8 mouse cellular contexts compared by ENCODE assay signal in the genomic region with DNA sequence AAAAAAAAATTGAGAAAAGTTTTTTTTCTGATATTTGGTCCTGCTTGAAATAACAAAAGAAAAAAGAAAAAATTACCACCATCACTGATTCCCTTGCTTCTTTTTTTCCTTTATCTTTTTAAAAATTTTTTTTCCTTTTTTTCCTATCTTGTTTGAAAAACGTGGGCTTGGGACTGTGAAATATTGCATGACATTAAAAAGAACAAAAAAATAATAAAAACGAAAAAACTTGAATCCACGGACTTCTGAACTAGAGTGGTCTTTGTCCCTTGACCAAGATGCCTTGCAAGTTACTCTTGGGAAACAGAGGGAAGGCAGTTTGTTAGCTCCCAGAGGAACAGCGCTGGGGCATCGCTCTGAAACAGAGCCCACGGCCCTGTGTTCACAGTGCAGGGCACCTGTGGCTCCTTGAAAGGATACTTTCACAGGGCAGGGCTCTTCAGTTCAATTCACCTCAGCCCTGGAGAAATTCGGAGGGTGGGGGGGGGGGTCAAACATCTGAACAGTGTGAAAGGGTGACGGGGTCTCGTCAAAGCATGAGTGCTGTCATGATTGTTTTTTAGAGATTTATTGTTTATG. TPM values are rescaled to one million over a fixed set of nuclear protein-coding genes. Genes with fewer than 3 reads are reported as not detected.
DNase-seq lines count a peak whose midpoint lies in the region; ATAC-seq and TF ChIP-seq lines count a peak whose summit lies in the region.

No protein-coding gene starts in this region.

- H3K9me3 ChIP-seq in kidney, postnatal 0 days (replicated peaks; ENCODE audit: low read length), result no peaks in the 10 kb centered on the region
- H3K9me3 ChIP-seq in embryonic facial prominence, embryonic 12.5 days, result no peaks in the 10 kb centered on the region
- no peaks in the 10 kb centered on the region for H3K9me3 ChIP-seq in intestine, embryonic 16.5 days (ENCODE audit: control insufficient read depth, low read length)
- no peaks in the 10 kb centered on the region for H3K9me3 ChIP-seq in neural tube, embryonic 13.5 days

- H3K4me3 ChIP-seq in kidney, postnatal 0 days (replicated peaks; ENCODE audit: low read depth, low read length), result peak overlapping the region; percentile 43
- H3K4me3 ChIP-seq in embryonic facial prominence, embryonic 12.5 days, result peak overlapping the region; percentile 46
- peak overlapping the region; percentile 47 for H3K4me3 ChIP-seq in intestine, embryonic 16.5 days (ENCODE audit: low read length)
- peak overlapping the region; percentile 43 for H3K4me3 ChIP-seq in neural tube, embryonic 13.5 days

- peak overlapping the region; percentile 58 for H3K4me2 ChIP-seq in kidney, postnatal 0 days (ENCODE audit: low read length)
- H3K4me2 ChIP-seq in embryonic facial prominence, embryonic 12.5 days (replicated peaks), result peak overlapping the region; percentile 74
- peak overlapping the region; percentile 53 for H3K4me2 ChIP-seq in intestine, embryonic 16.5 days (ENCODE audit: low read depth, low read length)
- H3K4me2 ChIP-seq in neural tube, embryonic 13.5 days, result peak overlapping the region; percentile 56

- no peaks in the 10 kb centered on the region; the same call in 1 of the 2 replicates for H3K4me1 ChIP-seq in kidney, postnatal 0 days (replicated peaks; ENCODE audit: insufficient read depth, low read length)
- H3K4me1 ChIP-seq in embryonic facial prominence, embryonic 12.5 days, result peaks cover 27% of the 10 kb centered on the region
- H3K4me1 ChIP-seq in intestine, embryonic 16.5 days (ENCODE audit: control insufficient read depth, insufficient read depth, low read length), result peaks cover 18% of the 10 kb centered on the region
- H3K4me1 ChIP-seq in neural tube, embryonic 13.5 days (replicated peaks), result peaks cover 28% of the 10 kb centered on the region

- no peak for ATAC-seq in kidney, postnatal 0 days (replicated peaks; ENCODE audit: low FRiP score, low read depth)
- ATAC-seq in embryonic facial prominence, embryonic 12.5 days (ENCODE audit: insufficient number of reproducible peaks, insufficient read depth, low FRiP score, low TSS enrichment), result no peak
- ATAC-seq in intestine, embryonic 16.5 days, result no peak
- ATAC-seq in neural tube, embryonic 13.5 days (ENCODE audit: low read depth), result no peak

- TF ChIP-seq CTCF in kidney, postnatal 0 days (IDR thresholded peaks at IDR 0.05; ENCODE audit: low read depth), result no peak

- intact Hi-C loops in left cerebral cortex, postnatal 10 days (cut with DNase I), result loop anchor here (5.0 kb wide), 1 partner anchor 172 kb away; no protein-coding TSS in a partner anchor

- 19% methylated on average over 9 of the region's 9 CpGs for WGBS in kidney, postnatal 0 days
- 21% methylated on average over 9 of the region's 9 CpGs for WGBS in embryonic facial prominence, embryonic 12.5 days
- WGBS in intestine, embryonic 16.5 days, result 36% methylated on average over 9 of the region's 9 CpGs
- WGBS in neural tube, embryonic 13.5 days, result 26% methylated on average over 9 of the region's 9 CpGs

- H3K27me3 ChIP-seq in kidney, postnatal 0 days (ENCODE audit: insufficient read depth, low read length), result no peaks in the 10 kb centered on the region
- H3K27me3 ChIP-seq in embryonic facial prominence, embryonic 12.5 days, result no peaks in the 10 kb centered on the region
- H3K27me3 ChIP-seq in intestine, embryonic 16.5 days (replicated peaks; ENCODE audit: control insufficient read depth, insufficient read depth, low read length), result no peaks in the 10 kb centered on the region
- no peaks in the 10 kb centered on the region for H3K27me3 ChIP-seq in neural tube, embryonic 13.5 days

- no peak for DNase-seq in kidney, postnatal 0 days (ENCODE audit: low spot score)
- DNase-seq in kidney, adult 18-20 months, result no peak
- no peak for DNase-seq in adrenal gland, postnatal 4 days (ENCODE audit: low spot score in 2 of 2)
- no peak for DNase-seq in layer of hippocampus, adult 9-10 months (ENCODE audit: low spot score)
- DNase-seq in left cerebral cortex, postnatal 10 days (ENCODE audit: extremely low spot score in 1 of 2, low spot score in 2 of 2), result no peak

- H3K36me3 ChIP-seq in kidney, postnatal 0 days (ENCODE audit: insufficient read depth, low read length), result no peaks in the 10 kb centered on the region
- H3K36me3 ChIP-seq in embryonic facial prominence, embryonic 12.5 days, result no peaks in the 10 kb centered on the region
- no peaks in the 10 kb centered on the region for H3K36me3 ChIP-seq in intestine, embryonic 16.5 days (ENCODE audit: control insufficient read depth, insufficient read depth, low read length)
- peaks cover 5% of the 10 kb centered on the region; the same call in 1 of the 2 replicates for H3K36me3 ChIP-seq in neural tube, embryonic 13.5 days

- H3K9ac ChIP-seq in kidney, postnatal 0 days (ENCODE audit: low read depth, low read length), result no peak overlapping the region
- H3K9ac ChIP-seq in embryonic facial prominence, embryonic 12.5 days, result peak overlapping the region; percentile 40
- peak overlapping the region; percentile 61 for H3K9ac ChIP-seq in intestine, embryonic 16.5 days (ENCODE audit: low read depth, low read length)
- H3K9ac ChIP-seq in neural tube, embryonic 13.5 days, result peak overlapping the region; percentile 58; the same call in 1 of the 2 replicates

- no peak overlapping the region for H3K27ac ChIP-seq in kidney, postnatal 0 days
- H3K27ac ChIP-seq in embryonic facial prominence, embryonic 12.5 days, result peak overlapping the region; percentile 19; the same call in 1 of the 2 replicates
- H3K27ac ChIP-seq in intestine, embryonic 16.5 days (ENCODE audit: low read length), result no peak overlapping the region
- 0 out of 2 replicates have a peak overlapping the region, but pooled peaks have one; percentile 33 for H3K27ac ChIP-seq in neural tube, embryonic 13.5 days (replicated peaks)

RNA-seq across cellular contexts. Expression of a gene that starts 22.6 kb away (rescaled TPM):
- 77.4 and 83.8 TPM in 2 replicates for polyA plus RNA-seq in kidney, postnatal 0 days (2015; fragmentation: Nextera tagmentation; extraction: Ambion mirVana)
- polyA plus RNA-seq in embryonic facial prominence, embryonic 12.5 days (2016; fragmentation: Nextera tagmentation; extraction: Ambion mirVana), result 94.5 and 97.0 TPM in 2 replicates
- 77.7 and 78.7 TPM in 2 replicates for polyA plus RNA-seq in intestine, embryonic 16.5 days (2015; fragmentation: Nextera tagmentation; extraction: Ambion mirVana)
- 32.5 and 37.7 TPM in 2 replicates for polyA plus RNA-seq in neural tube, embryonic 13.5 days (2015; fragmentation: Nextera tagmentation; extraction: Ambion mirVana)
- total RNA-seq in adrenal gland, postnatal 4 days (2021), result 10 to 100 TPM; 35.1 to 35.3 TPM
- 10 to 100 TPM; 10.9 to 12.3 TPM for total RNA-seq in left cerebral cortex, postnatal 10 days (2021)

RNA-seq across cellular contexts. Expression of a gene that starts 46.0 kb away (rescaled TPM):
- polyA plus RNA-seq in kidney, postnatal 0 days (2015; fragmentation: Nextera tagmentation; extraction: Ambion mirVana), result 55.3 and 56.1 TPM in 2 replicates
- polyA plus RNA-seq in embryonic facial prominence, embryonic 12.5 days (2016; fragmentation: Nextera tagmentation; extraction: Ambion mirVana), result 71.2 and 73.6 TPM in 2 replicates
- 60.0 and 67.1 TPM in 2 replicates for polyA plus RNA-seq in intestine, embryonic 16.5 days (2015; fragmentation: Nextera tagmentation; extraction: Ambion mirVana)
- 53.6 and 55.5 TPM in 2 replicates for polyA plus RNA-seq in neural tube, embryonic 13.5 days (2015; fragmentation: Nextera tagmentation; extraction: Ambion mirVana)
- 100 to 1,000 TPM; 122 to 124 TPM for total RNA-seq in adrenal gland, postnatal 4 days (2021)
- total RNA-seq in left cerebral cortex, postnatal 10 days (2021), result 100 to 1,000 TPM; 103 to 106 TPM

RNA-seq across cellular contexts. Expression of a gene that starts 47.6 kb away (rescaled TPM):
- polyA plus RNA-seq in kidney, postnatal 0 days (2015; fragmentation: Nextera tagmentation; extraction: Ambion mirVana), result 15.9 and 16.1 TPM in 2 replicates
- polyA plus RNA-seq in embryonic facial prominence, embryonic 12.5 days (2016; fragmentation: Nextera tagmentation; extraction: Ambion mirVana), result 19.4 and 20.8 TPM in 2 replicates
- polyA plus RNA-seq in intestine, embryonic 16.5 days (2015; fragmentation: Nextera tagmentation; extraction: Ambion mirVana), result 11.0 and 14.8 TPM in 2 replicates
- 14.1 and 15.1 TPM in 2 replicates for polyA plus RNA-seq in neural tube, embryonic 13.5 days (2015; fragmentation: Nextera tagmentation; extraction: Ambion mirVana)
- 10 to 100 TPM; 88.9 to 89.0 TPM for total RNA-seq in adrenal gland, postnatal 4 days (2021)
- total RNA-seq in left cerebral cortex, postnatal 10 days (2021), result 10 to 100 TPM; 77.0 to 77.9 TPM

Comparison
In these comparisons a context has a peak if more than half of its experiments do, and no peak if none do; other contexts are left out.
1. H3K27ac ChIP-seq: peak in embryonic facial prominence, embryonic 12.5 days (single experiment) and neural tube, embryonic 13.5 days (single experiment); none in kidney, postnatal 0 days (single experiment) and intestine, embryonic 16.5 days (single experiment).
2. Peak in every context shown above with its lines, with median percentiles within 50 percentile points of each other: H3K4me2 ChIP-seq and H3K4me3 ChIP-seq.